Mouse (Mus musculus): ENCODE measurements around the gene Uox. TPM values are rescaled to one million over a fixed set of nuclear protein-coding genes. Genes with fewer than 3 reads are reported as not detected.

Uox gene
- total RNA-seq, 2 experiments from 2014 or later = 44.1 to 112 TPM

GRCm38 (mm10) chr3:146621966-146622365 is 51.7 kb downstream of the Uox start:
- DNase-seq = no peak

DNA sequence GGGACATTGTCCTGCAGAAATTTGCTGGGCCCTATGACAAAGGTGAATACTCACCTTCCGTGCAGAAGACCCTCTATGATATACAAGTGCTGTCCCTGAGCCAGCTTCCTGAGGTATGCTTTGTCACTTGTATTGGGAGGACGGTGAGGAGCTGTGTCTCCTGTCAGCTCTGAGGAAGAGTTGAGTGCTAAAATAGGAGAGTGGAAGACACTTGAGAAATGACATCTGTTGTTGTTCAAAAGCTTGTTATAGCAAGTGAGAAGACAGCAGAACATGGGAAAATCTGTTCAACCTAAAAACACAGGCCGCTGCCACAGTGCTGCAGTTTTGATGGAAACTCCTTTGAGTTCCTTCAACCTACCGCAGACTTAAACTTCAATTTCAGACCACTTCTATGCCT is 55.5 kb downstream of the Uox start:
- DNase-seq = no peak

DNA sequence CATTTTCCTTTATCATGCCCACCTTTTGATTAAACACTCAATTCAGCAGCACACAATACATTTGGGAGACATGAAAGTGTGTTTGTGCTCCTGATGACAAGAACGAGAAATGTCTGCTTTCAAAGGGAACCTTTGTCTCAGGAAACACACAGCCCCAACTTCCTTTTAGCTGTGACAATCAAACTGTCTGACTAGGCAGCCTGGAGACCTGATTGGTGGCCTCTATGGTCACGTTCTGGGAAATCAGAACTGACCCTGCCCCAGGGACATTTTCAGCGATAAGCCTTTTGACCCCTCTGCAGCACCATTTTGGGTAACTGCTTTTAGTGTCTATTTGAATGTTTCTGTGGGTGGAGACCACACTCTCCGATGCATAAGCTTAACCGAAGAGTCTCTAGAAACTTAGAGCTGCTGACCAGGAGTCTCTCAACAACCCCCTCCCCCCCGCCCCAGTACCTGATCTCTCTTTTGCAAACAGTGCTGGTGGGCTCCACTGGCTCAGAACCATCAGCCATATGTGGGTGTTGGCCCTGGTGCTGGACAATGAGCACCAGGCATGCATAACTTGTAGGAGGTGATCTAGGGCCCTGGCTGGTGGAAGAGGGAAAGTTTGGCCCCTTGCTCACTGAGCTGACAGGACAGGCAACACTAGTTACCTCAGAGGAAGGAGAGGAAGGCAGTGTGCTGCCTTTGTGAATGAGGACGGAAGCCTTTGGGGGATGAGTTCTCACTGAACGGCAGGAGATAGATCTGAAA is 58.2 kb downstream of the Uox start:
- no peak for DNase-seq

DNA sequence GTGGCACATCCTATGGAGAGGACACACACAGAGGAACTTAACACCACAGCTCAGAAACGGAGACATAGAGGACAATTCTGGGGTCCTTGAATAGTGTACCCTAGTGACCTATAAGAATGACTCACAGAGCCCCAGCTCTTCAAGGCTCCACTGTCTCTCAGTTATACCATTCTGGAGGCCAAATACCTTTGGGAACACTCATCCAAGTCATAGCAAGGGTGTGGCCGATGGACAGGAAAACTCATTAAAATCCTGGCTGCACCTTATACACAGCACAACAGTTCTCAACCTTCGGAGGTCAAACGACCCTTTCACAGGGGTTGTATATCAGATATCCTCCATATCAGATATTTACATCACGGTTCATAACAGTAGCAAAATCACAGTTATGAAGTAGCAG is 62.3 kb downstream of the Uox start:
- DNase-seq = no peak

GRCm38 (mm10) chr3:146641818-146642427 is 71.7 kb downstream of the Uox start:
- peak; percentile 45 for DNase-seq

GRCm38 (mm10) chr3:146649311-146649894 is 79.2 kb downstream of the Uox start:
- DNase-seq = no peak

- no peak for DNase-seq
Measured at GRCm38 (mm10) chr3:146650716-146651115, 80.5 kb downstream of the Uox start.

GRCm38 (mm10) chr3:146651217-146651616 is 81.0 kb downstream of the Uox start, which contains the start of gene 4930503B20Rik:
4930503B20Rik (minus strand) TSS chr3:146651317.
- DNase-seq = no peak

DNA sequence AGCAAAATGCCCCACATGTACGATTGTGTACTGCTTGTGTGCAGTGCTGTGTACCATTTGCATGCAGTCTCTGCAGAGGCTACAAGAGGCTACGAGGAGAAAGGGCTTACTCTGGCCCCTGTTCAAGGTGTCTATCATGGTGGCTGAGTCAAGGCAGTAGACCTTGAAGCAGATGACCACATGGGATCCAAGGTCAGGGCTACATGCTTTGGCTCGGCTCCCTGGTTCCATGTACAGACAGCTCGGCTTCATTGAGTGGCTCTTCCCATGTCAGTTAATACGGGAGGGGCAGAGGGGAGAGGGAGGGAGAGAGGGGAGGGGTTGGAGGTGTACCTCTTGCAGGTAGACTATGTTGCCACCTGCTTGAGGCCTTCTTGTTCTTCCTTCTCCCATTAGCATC is 82.2 kb downstream of the Uox start:
- DNase-seq = peak; percentile 45

DNA sequence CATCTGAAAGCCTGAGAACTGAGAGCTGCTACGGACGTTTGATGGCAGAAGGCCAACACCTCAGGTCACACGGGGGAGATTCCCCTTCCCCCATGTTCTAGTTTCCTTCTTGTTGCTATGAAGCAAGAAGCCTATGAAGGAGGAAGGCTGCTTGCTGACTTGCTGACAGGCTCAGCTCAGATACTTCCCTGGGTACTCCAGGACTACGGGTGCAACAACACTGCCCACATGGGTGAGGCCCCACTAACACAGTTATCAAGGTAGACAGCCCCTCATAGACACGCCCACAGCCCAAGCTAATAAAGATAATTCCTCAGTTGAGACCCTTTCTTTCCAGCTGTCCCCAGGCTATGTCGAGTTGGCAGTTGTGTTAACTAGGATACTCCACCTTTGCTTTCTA is 83.5 kb downstream of the Uox start:
- DNase-seq = no peak

- no peak for DNase-seq
Measured at GRCm38 (mm10) chr3:146655111-146655577, 84.9 kb downstream of the Uox start.

DNA sequence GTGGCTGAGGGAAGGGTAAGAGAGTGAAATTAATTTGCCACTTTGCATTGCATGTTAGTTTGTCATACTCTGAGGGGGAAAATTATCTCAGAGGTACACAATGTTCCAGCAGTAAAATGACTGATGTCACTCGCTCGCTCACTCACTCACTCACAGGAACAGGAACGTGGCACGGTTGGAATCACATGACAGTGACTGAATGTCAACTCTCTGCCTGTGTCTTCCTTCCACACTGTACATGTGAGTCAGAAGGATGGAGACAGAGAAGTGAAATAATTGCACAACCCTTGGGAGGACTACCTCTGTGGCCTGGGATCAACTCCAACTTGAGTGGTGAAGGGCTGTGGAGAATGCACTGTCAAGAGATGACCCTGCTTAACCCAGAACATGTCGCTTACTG is 87.2 kb downstream of the Uox start:
- DNase-seq = peak; percentile 13

DNA sequence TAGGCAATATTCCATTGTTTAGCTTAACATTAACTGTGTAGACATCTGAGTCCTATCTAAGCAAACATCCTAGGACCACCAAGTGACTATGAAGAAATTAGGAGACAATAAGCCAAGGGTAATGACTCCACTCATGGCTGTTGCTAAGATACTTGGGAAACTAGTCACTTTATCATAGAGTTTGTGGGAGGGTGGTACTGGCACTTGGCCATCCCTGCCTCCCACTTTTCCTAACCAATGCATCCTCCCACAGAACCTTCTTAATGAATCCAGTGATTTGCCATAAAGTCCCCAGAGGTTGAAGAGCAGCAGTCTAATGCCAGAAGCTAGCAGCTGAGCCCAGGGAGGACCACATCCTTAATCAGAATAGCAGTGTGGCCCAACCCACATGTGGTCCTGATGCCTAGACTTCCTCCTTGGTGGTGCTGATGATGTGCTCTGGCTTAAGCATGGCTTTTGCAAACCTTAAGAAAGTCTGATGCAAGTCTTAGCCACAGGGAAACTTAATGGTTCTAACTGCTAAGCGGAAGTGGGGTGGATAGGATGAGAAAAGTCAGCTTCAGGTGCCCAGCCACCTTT is 87.9 kb downstream of the Uox start:
- no peak for DNase-seq

DNA sequence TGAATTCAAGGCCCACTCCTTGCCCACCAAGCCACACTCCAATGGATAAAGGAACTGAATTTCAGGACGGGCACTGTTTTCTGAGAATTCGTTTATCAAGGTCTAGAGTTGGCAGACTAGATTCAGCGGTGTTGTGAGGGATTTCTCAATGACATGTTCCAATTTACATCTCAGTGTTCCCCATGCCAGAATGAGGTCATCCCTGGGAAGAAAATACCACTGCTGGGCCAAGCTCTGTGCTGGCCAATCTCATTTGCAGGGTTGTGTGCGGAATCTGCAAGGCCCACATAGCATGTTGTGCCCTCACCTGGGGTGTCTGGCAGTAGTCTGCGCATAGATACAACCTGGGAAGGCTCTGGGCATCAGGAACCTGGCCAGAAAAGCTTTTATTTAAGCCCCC is 89.1 kb downstream of the Uox start:
- peak; percentile 16 for DNase-seq

DNA sequence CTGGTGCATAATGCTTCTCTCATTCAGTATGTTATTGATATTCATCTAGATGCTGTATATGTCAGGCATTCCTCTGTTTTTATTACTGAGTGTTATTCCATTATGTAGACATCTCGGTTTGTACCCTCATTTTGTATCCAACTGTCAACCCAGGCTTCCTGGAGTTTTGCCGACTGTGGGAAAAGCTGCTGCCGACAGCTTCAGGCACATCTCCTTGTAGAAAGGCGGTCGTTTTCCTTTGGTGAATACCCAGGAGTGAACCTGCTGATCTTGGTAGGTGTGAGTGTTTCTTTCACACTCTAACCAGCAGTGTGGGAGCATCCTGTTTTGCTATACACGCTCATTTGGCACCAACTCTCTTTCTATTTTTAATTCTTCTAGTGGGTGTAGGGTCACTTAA is 90.8 kb downstream of the Uox start:
- DNase-seq = no peak

DNA sequence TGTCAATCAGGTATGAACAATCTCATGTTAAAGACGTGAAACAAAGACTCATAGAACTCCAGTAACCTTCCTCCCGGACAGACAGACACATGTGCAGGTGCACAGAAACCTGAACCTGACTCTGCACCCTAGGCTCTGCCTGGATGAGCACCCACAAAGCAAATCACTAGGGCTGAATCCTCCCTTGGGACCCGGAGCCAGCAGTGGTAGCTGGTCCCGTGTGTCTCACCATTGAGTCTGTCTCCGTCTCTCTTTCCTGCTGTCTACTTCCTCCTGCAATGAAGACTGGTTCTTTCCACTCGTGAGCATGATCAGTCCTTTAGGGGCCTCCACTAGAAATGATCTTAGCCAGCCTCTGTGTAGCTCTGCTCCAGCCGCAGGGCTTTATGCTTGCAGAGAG is 91.7 kb downstream of the Uox start:
- no peak for DNase-seq

- DNase-seq = no peak
Measured at GRCm38 (mm10) chr3:146671121-146671520, 100.9 kb downstream of the Uox start.

DNA sequence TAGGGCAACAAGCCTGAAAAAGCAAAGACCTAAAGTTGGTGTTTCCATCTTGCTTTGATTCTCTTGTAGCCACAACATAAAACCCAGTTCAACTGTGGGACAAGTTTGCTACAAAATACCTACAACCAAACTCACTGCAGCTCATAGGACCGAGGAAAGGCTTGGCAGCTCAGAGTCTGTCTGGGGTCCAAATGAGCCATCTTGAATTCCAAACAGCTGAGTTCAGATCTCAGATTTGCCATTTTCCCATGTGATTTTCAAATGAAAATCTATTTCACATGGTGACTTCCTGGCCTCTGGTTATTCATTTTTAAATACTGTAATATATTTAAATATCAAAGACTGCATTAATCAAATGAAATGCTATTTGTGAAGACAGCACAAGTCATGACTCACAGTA is 104.9 kb downstream of the Uox start:
- no peak for DNase-seq

GRCm38 (mm10) chr3:146676193-146676592 is 106.0 kb downstream of the Uox start:
- DNase-seq = no peak

DNA sequence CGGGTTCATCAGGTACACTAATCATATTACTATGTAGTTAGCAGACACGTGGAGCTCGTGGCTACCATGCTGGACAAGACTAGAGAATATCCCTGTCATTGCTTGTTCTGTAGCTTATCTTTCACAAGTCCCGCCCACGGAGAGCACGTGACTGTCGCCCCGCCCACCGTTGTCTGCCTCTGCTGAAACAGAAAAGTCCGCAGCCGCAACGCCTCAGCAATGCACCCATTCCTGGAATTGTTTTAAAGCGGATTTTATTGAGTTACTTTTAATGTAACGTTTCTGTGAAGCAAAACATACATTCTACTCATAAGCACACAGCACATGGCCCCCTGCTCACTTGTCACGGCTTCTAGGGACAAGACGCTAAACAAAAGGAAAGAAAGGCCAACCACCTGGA is 109.4 kb downstream of the Uox start:
- DNase-seq = no peak

DNA sequence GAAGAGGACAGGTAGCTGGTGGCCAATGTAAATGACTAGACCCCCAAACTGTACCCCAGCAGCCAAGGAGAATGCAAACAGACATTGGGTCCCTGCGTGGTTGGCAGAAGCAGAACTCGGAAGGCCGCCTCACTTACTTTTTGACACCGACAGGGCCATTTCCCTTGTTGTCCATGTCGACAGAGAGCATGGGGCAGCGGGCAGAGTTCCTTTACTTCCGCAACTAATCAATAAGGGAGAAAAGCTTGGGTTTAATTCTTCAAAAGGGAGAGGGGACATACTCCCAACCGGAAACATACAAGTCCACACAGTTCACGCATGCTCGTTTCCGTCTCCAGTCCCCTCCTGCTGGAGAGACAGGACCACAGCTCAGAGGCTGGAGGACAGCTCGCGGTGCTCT is 110.4 kb downstream of the Uox start:
- DNase-seq = no peak

DNA sequence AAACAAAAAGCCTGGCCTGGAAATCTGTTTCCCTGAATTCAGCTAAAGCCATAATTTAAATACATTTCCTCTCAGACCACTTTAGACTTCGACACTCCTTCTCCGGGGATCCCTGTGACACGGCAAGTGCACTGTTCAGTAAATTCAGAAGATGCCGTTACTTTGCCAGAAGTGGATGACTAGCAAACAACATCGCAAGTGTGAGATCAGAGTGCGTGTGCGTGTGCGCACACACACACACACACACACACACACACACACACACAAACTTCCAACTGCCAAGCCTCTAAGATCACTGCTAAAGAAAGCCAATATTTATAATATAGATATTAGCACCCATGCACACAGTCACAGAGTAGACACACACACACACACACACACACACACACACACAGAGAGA is 111.5 kb downstream of the Uox start:
- no peak for DNase-seq

Measured in adrenal gland, postnatal 10 days (tissue).